Mouse (Mus musculus) testis, postnatal 14 days (tissue): Measurements from ENCODE around the gene 6330409D20Rik.

ENCODE experiments used
- DNase-seq: peaks from one replicate; pipeline ENCODE4 v3.0.0; 2021; ENCODE audit warnings: low spot score

6330409D20Rik gene

DNA sequence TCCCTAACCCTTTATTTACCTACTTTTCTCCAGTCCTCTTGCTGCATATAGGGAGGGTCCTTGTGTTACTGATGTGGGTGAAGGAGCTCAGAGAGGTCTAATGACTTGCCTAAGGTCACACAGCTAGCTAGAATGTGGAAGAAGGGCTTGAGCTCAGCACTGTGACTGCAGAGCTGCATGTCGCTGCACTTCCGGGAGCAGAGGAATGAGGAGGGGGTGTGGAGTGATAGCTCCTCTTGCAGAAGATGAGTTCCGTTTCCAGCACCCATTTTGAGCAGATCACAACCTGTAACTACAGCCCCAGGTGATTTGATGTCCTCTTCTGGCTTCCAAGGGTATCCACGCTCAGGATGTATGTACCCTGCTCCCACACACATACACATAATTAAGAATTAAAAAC, 16.7 kb downstream of the 6330409D20Rik start:
- DNase-seq, result no peak

- no peak for DNase-seq
Observed at GRCm38 (mm10) chr2:32722581-32722980, 18.2 kb downstream of the 6330409D20Rik start.

- DNase-seq, result no peak
Observed at GRCm38 (mm10) chr2:32722046-32722445, 18.8 kb downstream of the 6330409D20Rik start.

DNA sequence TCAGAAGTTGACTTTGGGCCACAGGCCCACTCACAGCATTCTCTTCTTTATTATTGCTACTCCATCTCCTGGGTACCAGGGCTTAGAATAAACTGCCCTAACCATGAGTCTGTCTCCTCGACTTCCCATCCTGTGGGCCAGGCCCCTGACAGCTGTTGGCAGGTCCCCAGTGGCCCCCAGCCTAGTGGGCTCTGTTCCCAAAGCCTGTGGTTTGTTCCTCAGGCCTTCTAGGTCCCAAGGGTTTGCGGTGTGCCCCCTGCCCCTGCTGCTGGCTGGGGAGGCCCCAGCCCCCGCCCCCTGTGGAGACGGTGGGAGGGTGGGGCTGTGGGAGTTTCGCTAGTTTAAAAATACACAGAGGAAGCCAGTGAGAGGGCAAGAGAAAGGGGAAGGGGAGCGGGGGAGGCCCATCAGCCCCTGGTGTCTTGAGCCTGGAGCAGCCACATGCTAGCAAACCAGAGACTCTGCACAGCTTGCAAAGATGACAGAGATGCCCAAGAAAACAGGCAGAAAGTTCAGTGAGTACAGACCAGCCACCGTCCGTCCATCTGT, 20.1 kb downstream of the 6330409D20Rik start, which contains the start of gene Sh2d3c:
Sh2d3c (plus strand) TSS at position 375 of the 549 bp plus-strand sequence.
- no peak for DNase-seq

DNA sequence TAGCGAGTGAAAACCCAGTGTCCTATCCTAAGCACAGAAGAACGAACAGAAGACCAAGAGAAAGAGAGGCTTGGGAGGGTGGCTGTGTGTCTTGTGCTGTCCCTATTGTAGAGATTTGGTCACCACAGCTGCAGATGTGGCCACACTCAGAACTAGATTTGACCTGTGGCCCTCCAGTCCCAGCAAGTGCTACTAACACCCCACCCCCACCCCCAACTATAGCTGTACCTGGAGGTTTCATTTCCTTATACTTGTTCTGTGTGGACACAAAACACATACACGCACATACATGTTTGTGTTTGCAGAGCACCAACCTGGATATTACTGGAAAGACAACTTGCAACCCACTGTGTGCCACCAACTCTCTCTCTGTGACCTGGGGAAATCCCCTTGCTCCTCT, 20.8 kb downstream of the 6330409D20Rik start:
- no peak for DNase-seq

DNA sequence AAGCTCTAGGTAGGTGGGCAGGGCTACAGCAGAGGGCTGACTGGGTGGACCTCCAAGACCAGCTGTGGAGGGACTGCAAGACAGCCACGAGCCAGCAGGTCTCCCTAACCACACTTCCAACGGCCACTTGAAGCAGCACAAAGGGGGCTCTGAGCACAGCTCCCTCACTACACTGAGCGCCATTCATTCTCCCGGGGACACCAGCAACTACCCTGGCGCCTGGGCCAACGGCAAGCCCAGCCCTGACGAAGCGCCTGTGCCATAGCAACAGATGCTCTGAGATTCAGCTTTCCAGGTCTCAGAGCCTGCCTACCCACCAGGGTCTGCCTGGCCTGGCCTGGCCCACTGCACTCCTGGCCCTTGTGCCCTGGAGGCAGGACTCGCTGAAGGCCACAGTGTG, 22.1 kb downstream of the 6330409D20Rik start:
- no peak for DNase-seq

DNA sequence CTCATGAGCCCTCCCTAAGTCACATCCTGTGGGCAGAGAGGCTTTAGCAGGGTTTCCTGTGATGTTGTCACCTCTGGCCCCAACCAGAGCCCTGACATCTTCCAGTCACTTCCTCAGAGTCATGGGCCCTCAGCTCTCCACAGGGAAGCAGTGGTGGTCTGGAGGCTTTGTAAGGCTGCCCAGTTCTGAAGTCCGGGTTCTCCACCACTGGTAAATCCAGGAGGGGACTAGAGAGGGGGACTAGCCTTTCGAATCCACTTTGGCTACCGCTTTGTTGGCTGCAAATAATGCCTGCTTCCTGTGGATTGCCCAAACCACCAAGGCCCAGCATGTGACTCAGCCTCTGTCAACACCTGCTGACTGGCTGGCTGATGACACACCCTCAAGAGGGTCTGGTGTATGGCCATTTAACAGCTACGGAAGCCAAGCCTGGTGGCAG, 25.8 kb downstream of the 6330409D20Rik start:
- no peak for DNase-seq

DNA sequence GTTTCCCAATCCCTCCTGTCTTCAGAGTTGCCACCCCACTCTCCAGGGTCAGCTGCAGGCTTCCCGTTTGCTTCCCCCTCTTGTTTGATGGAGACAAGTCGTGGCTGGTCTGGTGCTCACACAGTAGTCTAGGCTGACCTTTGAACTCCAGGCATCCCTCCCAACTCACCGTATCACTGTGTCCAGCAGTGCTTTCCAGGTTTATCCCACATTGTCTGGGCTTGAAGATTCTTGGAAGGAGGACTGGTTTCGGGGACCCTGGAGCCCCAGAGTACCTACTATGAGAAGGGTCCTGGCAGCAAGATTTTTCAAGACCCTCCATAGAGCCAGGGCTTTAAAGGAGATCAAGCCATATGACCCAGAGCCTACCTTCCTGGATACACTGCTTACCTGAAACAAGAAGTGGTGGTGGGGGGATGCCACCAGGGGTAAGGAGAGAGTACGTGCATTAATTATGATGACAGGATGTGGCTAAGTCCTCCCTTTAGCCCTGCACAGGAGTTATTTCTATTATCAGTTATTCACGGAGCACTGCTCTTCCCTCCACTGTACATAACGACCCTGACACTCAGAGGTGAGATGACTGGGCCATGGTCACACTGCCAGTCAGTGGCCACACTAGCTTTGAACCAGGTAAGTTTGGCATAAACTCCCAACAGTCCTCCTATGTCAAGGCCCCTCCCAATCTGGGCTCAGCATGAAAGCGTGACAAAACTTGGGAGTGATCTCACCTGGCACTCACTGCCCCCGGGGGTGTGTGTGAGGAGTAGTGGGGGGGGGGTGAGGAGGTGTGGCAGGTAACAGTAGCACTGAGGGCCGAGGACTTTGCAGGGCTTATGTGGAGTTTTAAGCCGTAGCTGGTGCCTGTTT, 26.5 kb downstream of the 6330409D20Rik start:
- DNase-seq, result no peak

- DNase-seq, result peak; percentile 90
Observed at GRCm38 (mm10) chr2:32712934-32713817, 27.6 kb downstream of the 6330409D20Rik start, which contains the start of gene Cdk9. Gene Cdk9, minus strand, starts transcription at chr2:32713076.

DNA sequence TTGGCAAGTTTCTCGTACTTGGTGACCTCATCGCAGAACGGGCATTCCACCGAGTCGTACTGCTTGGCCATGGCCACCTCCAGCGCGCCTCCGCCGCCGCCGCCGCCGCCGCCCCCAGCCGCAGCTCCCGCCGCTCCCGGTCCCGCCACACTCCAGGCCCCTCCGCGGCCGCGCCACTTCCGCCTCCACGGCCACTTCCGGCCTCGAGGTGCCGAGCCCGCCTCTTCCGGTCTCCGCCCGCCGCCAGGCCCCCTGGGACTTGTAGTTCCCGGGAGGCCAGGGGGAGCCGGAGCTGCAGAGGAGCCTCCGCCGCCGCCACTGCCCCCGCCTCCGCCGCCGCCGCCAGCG, 28.3 kb downstream of the 6330409D20Rik start:
- peak; percentile 94 for DNase-seq

GRCm38 (mm10) chr2:32712108-32712551, 28.7 kb downstream of the 6330409D20Rik start:
- DNase-seq, result peak; percentile 78

GRCm38 (mm10) chr2:32711301-32712056, 29.3 kb downstream of the 6330409D20Rik start:
- DNase-seq, result no peak

DNA sequence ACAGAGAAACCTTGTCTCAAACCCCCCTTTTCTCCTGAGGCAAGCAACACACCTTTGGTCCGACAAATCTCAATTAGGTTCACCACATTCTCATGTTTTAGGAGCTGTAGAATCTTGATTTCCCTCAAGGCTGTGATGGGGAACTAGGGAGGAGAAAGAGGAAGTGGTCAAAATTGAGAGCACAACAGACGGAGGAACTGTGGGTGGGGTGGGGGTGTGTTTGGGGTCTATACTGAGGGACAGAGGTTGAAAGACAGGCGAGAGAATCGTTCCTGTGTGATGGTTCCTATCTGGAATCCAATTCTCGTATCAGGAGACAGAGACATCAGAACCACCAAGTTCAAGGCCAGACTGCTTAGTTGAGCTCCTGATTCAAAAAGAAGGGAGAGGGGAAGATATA, 30.4 kb downstream of the 6330409D20Rik start:
- DNase-seq, result no peak

DNA sequence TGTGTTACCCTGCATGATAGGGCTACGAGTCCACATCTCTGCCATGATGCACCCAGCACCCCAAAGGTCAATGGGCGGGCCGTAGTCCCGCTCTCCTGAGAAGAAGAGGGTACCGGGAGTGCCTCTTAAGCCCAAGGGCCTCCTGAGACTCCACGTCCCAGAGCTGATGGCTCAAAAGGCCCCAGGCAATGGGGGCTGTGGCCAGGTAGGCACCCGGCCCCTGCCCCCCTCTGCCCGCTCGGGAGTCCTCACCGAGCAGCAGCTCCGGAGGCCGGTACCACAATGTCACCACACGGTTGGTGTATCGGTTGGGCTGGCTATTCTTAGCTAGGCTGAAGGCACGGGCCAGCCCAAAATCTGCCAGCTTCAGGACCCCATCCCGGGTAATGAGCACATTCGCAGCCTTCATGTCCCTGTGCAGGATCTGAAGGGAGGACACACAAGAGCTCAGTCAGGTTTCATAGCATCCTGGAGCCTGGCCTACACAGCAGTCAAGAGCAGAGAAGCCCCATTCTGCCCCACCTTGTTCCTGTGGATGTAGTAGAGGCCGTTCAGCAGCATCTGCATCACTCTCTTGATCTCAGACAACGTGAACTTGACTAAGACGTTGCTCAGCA, 31.2 kb downstream of the 6330409D20Rik start:
- DNase-seq, result no peak

DNA sequence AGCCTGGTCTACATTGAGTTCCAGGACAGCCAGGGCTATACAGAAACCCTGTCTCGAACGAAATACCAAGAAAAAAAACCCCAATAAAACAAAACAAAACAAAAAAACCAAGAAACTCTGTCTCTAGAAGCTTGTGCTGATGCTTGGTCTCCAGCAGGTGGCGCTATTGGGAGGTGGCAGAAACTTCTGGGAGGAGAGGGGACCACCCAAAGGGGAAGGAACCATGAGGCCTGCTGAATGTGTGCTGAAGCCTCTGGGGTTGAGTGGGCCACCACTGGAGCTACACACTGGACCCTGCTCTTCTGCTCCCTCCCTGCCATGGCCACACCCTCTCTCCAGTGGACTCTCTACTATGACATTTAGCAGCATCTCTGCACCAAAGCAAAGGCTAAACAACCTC, 32.2 kb downstream of the 6330409D20Rik start:
- no peak for DNase-seq

GRCm38 (mm10) chr2:32706971-32707370, 33.8 kb downstream of the 6330409D20Rik start:
- no peak for DNase-seq

DNA sequence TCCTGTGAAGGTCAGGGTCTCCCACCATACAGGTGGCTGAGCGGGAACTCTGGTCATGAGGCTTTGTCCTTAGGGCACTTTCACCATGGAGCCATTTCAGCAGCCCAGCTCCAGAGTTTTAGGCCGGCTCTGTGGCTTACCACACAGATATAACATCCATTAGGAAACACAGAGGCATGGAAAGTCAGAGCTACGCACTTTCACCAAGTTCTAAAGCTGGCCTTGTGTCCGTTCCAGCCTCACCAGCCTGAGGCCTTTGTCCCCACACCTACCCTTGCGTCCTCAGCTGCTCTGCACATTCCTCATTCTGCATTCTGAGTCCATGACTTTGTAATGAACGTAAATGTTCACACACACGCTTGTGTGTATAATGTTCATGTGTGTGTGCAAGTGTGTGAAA, 35.8 kb downstream of the 6330409D20Rik start:
- no peak for DNase-seq

- DNase-seq, result no peak
Observed at GRCm38 (mm10) chr2:32704021-32704421, 36.8 kb downstream of the 6330409D20Rik start, which contains the start of gene Fpgs. Gene Fpgs, minus strand, starts transcription at chr2:32704145.

DNA sequence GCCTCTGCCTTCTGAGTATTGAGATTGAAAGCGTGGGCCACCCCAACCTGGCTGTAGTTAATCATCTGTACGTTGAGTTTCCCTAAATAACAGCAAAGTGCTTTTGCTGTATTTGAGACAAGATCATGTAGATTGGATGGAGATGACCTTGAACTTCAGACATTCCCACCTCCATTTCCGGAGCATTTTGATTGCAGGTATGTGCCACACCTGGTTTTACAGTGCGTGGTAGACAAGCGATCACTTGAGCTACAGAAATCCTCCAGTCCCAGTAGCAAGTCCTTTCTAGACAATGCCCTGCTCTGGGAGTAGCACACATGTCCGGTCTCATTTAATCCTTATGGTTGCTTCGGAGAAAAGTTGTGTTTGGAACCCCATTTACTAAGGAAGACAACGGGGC, 37.8 kb downstream of the 6330409D20Rik start:
- no peak for DNase-seq

DNA sequence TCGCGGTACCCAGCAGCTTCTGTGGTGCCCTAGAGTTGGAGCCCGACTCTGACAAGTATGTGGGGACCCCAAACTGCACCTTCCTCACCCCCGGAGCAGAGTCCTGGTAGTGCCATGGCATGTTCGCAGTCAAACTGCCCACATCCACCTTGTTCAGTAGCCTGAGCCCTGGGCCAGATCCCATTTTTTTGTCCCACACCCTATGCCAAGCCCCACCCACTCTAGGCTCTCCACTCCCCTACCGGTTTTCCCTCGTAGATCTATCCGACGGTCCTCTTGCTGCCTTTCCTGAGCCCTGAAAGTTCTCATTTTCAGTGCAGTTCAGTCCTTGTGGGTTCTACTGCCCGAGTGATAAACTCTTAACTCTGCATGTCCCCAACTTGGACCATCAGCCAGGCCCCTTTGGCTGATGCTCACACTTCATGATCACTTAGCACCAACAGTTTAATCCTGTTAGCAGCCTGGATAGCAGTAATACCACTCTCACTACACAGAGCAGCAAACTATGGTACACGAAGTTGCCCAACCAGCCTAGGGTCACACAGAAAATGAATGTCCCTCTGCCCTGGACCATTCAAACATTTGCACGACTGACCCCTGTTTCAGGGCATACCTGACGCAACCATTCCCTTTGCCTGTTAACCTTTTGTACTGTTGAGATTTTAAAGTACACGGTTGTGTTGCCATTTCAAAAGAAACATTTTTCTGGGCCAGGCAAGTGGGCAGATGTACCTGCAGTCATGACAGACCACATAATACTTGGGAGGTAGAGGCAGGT, 39.7 kb downstream of the 6330409D20Rik start:
- no peak for DNase-seq
